Mouse (Mus musculus) hindlimb bud, embryonic 11.5 days (tissue): ENCODE results near the gene Olfr467.
"Not testable (repeated sequence)": the region's sequence is repeated elsewhere in the genome, so short reads cannot be mapped to it uniquely, and the experiment has no call there.

Experiments used
- DNase-seq: peaks from one replicate; pipeline ENCODE4 v3.0.0-alpha.2; 2012; ENCODE audit warnings: low read depth, low spot score; ENCODE audit errors: extremely low spot score

Olfr467 gene

GRCm38 (mm10) chr7:107811963-107812362 lies at the start of gene Olfr467:
Gene Olfr467 (plus strand): TSS chr7:107812263.
- no peak for DNase-seq

DNA sequence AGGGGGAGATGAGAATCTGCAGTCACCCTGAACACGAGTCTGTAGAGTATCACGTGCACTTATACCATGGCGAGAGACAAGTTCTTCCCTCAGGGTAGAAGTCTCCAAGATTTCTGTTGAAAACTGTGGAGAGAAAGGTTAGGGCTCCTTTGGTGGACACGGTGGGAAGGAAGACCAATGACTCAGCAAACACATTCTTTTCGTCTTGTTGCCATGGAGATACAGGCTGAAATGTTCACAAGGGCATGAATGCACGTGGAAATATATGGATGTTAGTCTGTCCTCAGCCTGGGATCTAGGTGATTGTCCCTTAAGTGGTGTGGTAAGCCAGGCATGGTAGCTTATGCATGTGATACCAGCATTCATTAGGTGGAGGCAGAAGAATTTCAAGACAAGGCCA lies 41.3 kb upstream of the Olfr467 start:
- no peak for DNase-seq

GRCm38 (mm10) chr7:107778216-107778615 lies 33.8 kb upstream of the Olfr467 start:
- no peak for DNase-seq

GRCm38 (mm10) chr7:107779611-107780010 lies 32.5 kb upstream of the Olfr467 start:
- no peak for DNase-seq

GRCm38 (mm10) chr7:107787977-107788620 lies 24.0 kb upstream of the Olfr467 start:
- DNase-seq, result no peak

DNA sequence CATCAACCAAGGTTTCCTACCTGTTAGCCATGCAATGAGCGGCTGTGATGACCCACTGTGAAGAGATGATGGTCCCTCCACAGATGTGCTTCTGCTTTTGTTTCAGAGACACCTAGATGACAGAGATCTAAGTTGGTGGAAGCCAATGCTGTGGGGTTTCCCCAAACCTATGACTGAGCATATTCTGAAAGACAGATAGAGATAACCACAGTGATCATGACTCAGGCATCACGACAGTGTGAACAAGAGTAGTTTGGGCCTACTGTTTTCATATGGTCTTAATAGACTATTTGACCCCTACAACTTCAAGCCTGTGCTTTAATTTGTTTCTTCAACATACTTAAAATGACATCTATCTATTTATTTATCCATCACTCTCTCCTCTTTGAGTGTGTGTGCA lies 15.6 kb upstream of the Olfr467 start:
- DNase-seq, result no peak

DNA sequence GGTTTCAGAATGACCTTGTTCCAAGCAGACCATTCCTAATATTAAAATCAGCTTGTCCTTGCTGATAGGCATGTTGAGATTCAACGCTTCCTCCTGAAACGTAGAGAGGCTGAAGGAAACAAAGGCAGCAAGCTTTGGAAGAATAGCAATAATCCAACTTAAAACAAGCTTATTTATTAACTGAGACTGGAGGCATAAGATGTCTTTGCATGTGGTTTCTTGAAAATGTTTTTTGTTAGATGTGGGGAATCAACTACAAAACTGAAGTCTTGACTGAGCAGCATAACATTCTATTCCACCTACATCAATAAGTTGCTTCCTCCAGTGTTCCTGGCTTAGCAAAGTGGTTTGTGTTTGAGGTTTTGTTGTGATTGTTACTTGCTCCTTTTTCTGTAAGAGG lies 11.0 kb upstream of the Olfr467 start, which contains the start of gene Ovch2:
Gene Ovch2, minus strand, starts transcription at position 101 of the 400 bp plus-strand sequence.
- no peak for DNase-seq

GRCm38 (mm10) chr7:107802138-107802537 lies 9.9 kb upstream of the Olfr467 start:
- no peak for DNase-seq

- no peak for DNase-seq
Observed at GRCm38 (mm10) chr7:107819442-107819841, 7.4 kb downstream of the Olfr467 start.

DNA sequence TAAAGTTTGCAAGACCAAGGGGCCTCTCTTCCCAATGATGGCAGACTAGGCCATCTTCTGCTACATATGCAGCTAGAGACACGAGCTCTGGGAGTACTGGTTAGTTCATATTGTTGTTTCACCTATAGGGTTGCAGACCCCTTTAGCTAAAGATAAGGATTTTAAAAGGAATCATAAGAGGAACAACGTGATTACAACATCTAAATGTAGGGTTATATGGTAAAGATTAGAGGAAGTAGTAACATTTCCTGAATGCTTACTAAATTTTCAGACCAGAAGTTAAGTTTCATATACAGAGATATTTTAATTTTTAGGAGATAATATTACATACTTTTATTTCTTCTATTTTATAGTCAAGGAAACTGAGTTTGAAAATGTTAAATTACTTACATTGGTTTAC lies 11.8 kb downstream of the Olfr467 start:
- not testable (repeated sequence) for DNase-seq

- not testable (repeated sequence) for DNase-seq
Observed at GRCm38 (mm10) chr7:107825441-107825840, 13.4 kb downstream of the Olfr467 start, which contains the start of gene Olfr469. Gene Olfr469 (minus strand): TSS chr7:107825541.

DNA sequence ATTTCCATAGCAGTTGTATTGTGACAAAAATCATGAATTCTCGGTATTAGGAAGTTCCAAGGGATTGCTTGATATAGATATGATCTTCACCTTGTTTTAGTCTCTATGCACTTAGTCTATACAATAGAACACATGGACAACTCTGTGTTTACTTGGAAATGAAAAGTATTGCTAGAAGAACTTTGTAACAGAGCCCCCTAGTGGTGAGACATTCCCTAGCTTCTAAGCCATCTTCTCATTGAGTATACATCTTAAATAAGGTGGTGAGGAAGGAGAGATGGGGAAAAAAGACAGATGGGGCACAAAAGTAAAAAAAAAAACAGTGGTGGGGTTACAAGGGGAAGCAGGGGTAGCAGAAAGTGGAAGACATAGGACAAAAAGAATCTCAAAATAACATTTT lies 29.7 kb downstream of the Olfr467 start:
- DNase-seq, result no peak

DNA sequence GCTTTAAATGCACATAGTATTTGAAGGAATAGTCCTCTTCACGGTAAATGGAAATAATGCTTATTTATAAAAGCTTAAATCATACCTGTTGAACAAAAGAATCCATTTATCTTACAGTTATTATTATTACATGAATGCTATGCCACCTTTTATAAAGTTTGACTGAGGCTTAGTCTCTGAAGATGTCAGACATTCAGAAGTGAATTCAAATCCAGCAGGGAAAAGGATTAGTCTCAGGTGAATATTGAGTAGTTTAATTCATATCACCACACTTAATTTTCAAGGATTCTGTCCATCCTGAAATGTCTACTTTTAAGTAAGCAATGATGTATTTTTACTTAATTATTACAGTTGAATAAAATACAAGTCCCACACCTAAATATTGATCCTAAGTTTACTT lies 35.3 kb downstream of the Olfr467 start, which contains the start of gene Olfr470:
Gene Olfr470, minus strand, starts transcription at position 101 of the 400 bp plus-strand sequence.
- DNase-seq, result not testable (repeated sequence)
